Mouse (Mus musculus) stomach, embryonic 14.5 days (tissue): ENCODE results near the gene Vcp. TPM values are rescaled to one million over a fixed set of nuclear protein-coding genes. Genes with fewer than 3 reads are reported as not detected.
A peak's percentile ranks its signal among the peaks of the same experiment; 100 is the strongest.

Source experiments
- ATAC-seq: fragments of 200-750 bp; cut with Nextera tagmentation; 2 replicates; pipeline ENCODE4 v1.8.0; 2017; ENCODE audit warnings: low read depth, moderate TSS enrichment; ENCODE audit not compliant: insufficient number of reproducible peaks, insufficient read depth, low FRiP score
- H3K27ac ChIP-seq: fragments of 300-500 bp; sonication (generic); 2 replicates; pipeline ENCODE4 v1.5.1; 2014; ENCODE audit warnings: mild to moderate bottlenecking, low read length, moderate library complexity, mixed read lengths
- H3K27me3 ChIP-seq: fragments of 300-500 bp; sonication (generic); 2 replicates; pipeline ENCODE4 v1.6.1; 2014; ENCODE audit warnings: low read length, control low read depth, mixed read lengths; ENCODE audit not compliant: control insufficient read depth, insufficient read depth
- H3K36me3 ChIP-seq: fragments of 300-500 bp; sonication (generic); 2 replicates; pipeline ENCODE4 v1.6.1; 2014; ENCODE audit warnings: mild to moderate bottlenecking, control low read depth, low read length, moderate library complexity, mixed read lengths; ENCODE audit not compliant: control insufficient read depth, insufficient read depth
- H3K4me1 ChIP-seq: fragments of 300-500 bp; sonication (generic); 2 replicates; pipeline ENCODE4 v1.6.1; 2014; ENCODE audit warnings: low read length, control low read depth, mixed read lengths; ENCODE audit not compliant: control insufficient read depth, insufficient read depth
- H3K4me2 ChIP-seq: fragments of 300-500 bp; sonication (generic); replicated peaks from 2 replicates; pipeline ENCODE4 v1.6.1; 2014; ENCODE audit warnings: low read depth, low read length, control low read depth
- H3K4me3 ChIP-seq: fragments of 300-500 bp; sonication (generic); 2 replicates; pipeline ENCODE4 v1.5.1; 2014; ENCODE audit warnings: low read depth, low read length, control low read depth
- H3K9ac ChIP-seq: fragments of 300-500 bp; sonication (generic); replicated peaks from 2 replicates; pipeline ENCODE4 v1.6.1; 2014; ENCODE audit warnings: low read depth, mild to moderate bottlenecking, control low read depth, low read length, moderate library complexity, mixed read lengths
- H3K9me3 ChIP-seq: fragments of 300-500 bp; sonication (generic); 2 replicates; pipeline ENCODE4 v1.6.1; 2016; ENCODE audit warnings: low read depth, low read length, control low read depth; ENCODE audit not compliant: control insufficient read depth
- WGBS: fragments of 180-500 bp; shearing (Covaris S2); extraction: QIAGEN DNeasy Blood & Tissue Kit; methylation state at CpG from one replicate; pipeline ENCODE4 v1.1.7; 2014; 5-methylcytosine and 5-hydroxymethylcytosine counted together
- polyA plus RNA-seq: library from polyadenylated mRNA; unstranded; fragments of >200 nt; fragmentation: Nextera tagmentation; extraction: Ambion mirVana; gene quantifications from 2 replicates; pipeline ENCODE4 v1.2.1, GENCODE M21; 2014

Gene Vcp
- polyA plus RNA-seq, 1 experiment from 2014 or later, result 473 TPM

GRCm38 (mm10) chr4:42943341-42943740, 57.0 kb downstream of the Vcp start:
- no peaks in the 10 kb centered on the region for H3K9me3 ChIP-seq
- no peak overlapping the region for H3K27ac ChIP-seq
- no peaks in the 10 kb centered on the region for H3K36me3 ChIP-seq
- 70% methylated on average over 5 of the region's 5 CpGs for WGBS
- ATAC-seq, result no peak
- H3K9ac ChIP-seq, result no peak overlapping the region
- no peaks in the 10 kb centered on the region for H3K4me1 ChIP-seq
- no peak overlapping the region for H3K4me3 ChIP-seq
- H3K4me2 ChIP-seq, result no peak overlapping the region
- 0 out of 2 replicates have a peak, but pooled peaks cover 4% of the 10 kb centered on the region for H3K27me3 ChIP-seq

- Histone ChIP-seq H3K36me3 (no peaks in the 10 kb centered on the region), H3K27me3 (no peaks in the 10 kb centered on the region), H3K9me3 (no peaks in the 10 kb centered on the region), H3K27ac (no peak overlapping the region), H3K4me1 (no peaks in the 10 kb centered on the region), H3K9ac (no peak overlapping the region), H3K4me3 (no peak overlapping the region), H3K4me2 (no peak overlapping the region)
- no peak for ATAC-seq
- WGBS, result 84% methylated on average over 7 of the region's 7 CpGs
These were observed 58.9 kb downstream of the Vcp start for GRCm38 (mm10) chr4:42941396-42941795.

- H3K27me3 ChIP-seq, result no peaks in the 10 kb centered on the region
- H3K9ac ChIP-seq, result no peak overlapping the region
- H3K36me3 ChIP-seq, result no peaks in the 10 kb centered on the region
- ATAC-seq, result peak; percentile 63; the same call in 1 of the 2 replicates
- 8% methylated on average over 22 of the region's 22 CpGs for WGBS
- no peaks in the 10 kb centered on the region for H3K9me3 ChIP-seq
- peak overlapping the region; percentile 29 for H3K4me2 ChIP-seq
- no peak overlapping the region for H3K27ac ChIP-seq
- 0 out of 2 replicates have a peak overlapping the region, but pooled peaks have one; percentile 1 for H3K4me3 ChIP-seq
- H3K4me1 ChIP-seq, result no peaks in the 10 kb centered on the region
These were observed 66.7 kb downstream of the Vcp start for GRCm38 (mm10) chr4:42933630-42934029.

- 68% methylated on average over 8 of the region's 8 CpGs for WGBS
- Histone ChIP-seq H3K4me3 (no peak overlapping the region), H3K9ac (no peak overlapping the region), H3K9me3 (no peaks in the 10 kb centered on the region), H3K27me3 (no peaks in the 10 kb centered on the region), H3K4me1 (no peaks in the 10 kb centered on the region), H3K4me2 (no peak overlapping the region), H3K36me3 (no peaks in the 10 kb centered on the region), H3K27ac (no peak overlapping the region)
- ATAC-seq, result no peak
These were observed 67.9 kb downstream of the Vcp start for GRCm38 (mm10) chr4:42932229-42932969.

Other genes starting within 250 kb of the Vcp start
- gene Ccl19, start 243.9 kb downstream of the Vcp start, polyA plus RNA-seq, result not detected in 2 replicates
- gene Ccl21a, start 226.5 kb downstream of the Vcp start, polyA plus RNA-seq, result 55.6 and 55.8 TPM in 2 replicates
- 0.10 TPM in 1 of 2 replicates, not detected in the other for gene Fam205a1, start 146.6 kb downstream of the Vcp start, polyA plus RNA-seq
- gene Gm12394, start 143.7 kb downstream of the Vcp start, polyA plus RNA-seq, result 0.17 TPM in 1 of 2 replicates, not detected in the other
- 0.63 and 1.4 TPM in 2 replicates for gene Fam205c, start 126.3 kb downstream of the Vcp start, polyA plus RNA-seq
- gene Phf24, start 83.8 kb downstream of the Vcp start, polyA plus RNA-seq, result 2.6 and 3.1 TPM in 2 replicates
- gene Dnajb5, start 50.7 kb downstream of the Vcp start, polyA plus RNA-seq, result 10.0 and 11.0 TPM in 2 replicates
- 0.22 and 0.97 TPM in 2 replicates for gene 1700022I11Rik, start 30.9 kb downstream of the Vcp start, polyA plus RNA-seq
- gene Fancg, start 10.0 kb upstream of the Vcp start, polyA plus RNA-seq, result 15.6 and 16.6 TPM in 2 replicates
- gene Pigo, start 25.3 kb upstream of the Vcp start, polyA plus RNA-seq, result 21.3 and 23.3 TPM in 2 replicates
- 300 and 302 TPM in 2 replicates for gene Stoml2, start 31.2 kb upstream of the Vcp start, polyA plus RNA-seq
- 10.0 and 10.6 TPM in 2 replicates for gene Fam214b, start 45.7 kb upstream of the Vcp start, polyA plus RNA-seq
- 14.7 and 16.0 TPM in 2 replicates for gene Unc13b, start 58.4 kb upstream of the Vcp start, polyA plus RNA-seq